Mouse (Mus musculus) intestine, embryonic 16.5 days (tissue): ENCODE data around the gene Rhov. TPM values are rescaled to one million over a fixed set of nuclear protein-coding genes. Genes with fewer than 3 reads are reported as not detected.

Experiments
- ATAC-seq: fragments of 200-750 bp; cut with Nextera tagmentation; 2 replicates; pipeline ENCODE4 v1.8.0; 2017; ENCODE audit warnings: moderate TSS enrichment, moderate library complexity
- H3K27ac ChIP-seq: fragments of 300-500 bp; sonication (generic); 2 replicates; pipeline ENCODE4 v1.5.1; 2014; ENCODE audit warnings: mild to moderate bottlenecking, low read length
- H3K27me3 ChIP-seq: fragments of 300-500 bp; sonication (generic); replicated peaks from 2 replicates; pipeline ENCODE4 v1.6.1; 2014; ENCODE audit warnings: low read length, control low read depth, mixed read lengths; ENCODE audit not compliant: control insufficient read depth, insufficient read depth
- H3K36me3 ChIP-seq: fragments of 300-500 bp; sonication (generic); 2 replicates; pipeline ENCODE4 v1.6.1; 2014; ENCODE audit warnings: low read length, control low read depth; ENCODE audit not compliant: control insufficient read depth, insufficient read depth
- H3K4me1 ChIP-seq: fragments of 300-500 bp; sonication (generic); 2 replicates; pipeline ENCODE4 v1.6.1; 2014; ENCODE audit warnings: low read length, control low read depth, mixed read lengths; ENCODE audit not compliant: control insufficient read depth, insufficient read depth
- H3K4me2 ChIP-seq: fragments of 300-500 bp; sonication (generic); 2 replicates; pipeline ENCODE4 v1.6.1; 2014; ENCODE audit warnings: low read depth, low read length, control low read depth
- H3K4me3 ChIP-seq: fragments of 300-500 bp; sonication (generic); 2 replicates; pipeline ENCODE4 v1.5.1; 2014; ENCODE audit warnings: mild to moderate bottlenecking, low read length
- H3K9ac ChIP-seq: fragments of 300-500 bp; sonication (generic); 2 replicates; pipeline ENCODE4 v1.6.1; 2014; ENCODE audit warnings: low read depth, low read length
- H3K9me3 ChIP-seq: fragments of 300-500 bp; sonication (generic); 2 replicates; pipeline ENCODE4 v1.6.1; 2016; ENCODE audit warnings: low read length, control low read depth; ENCODE audit not compliant: control insufficient read depth
- WGBS: fragments of 180-500 bp; shearing (Covaris S2); extraction: QIAGEN DNeasy Blood & Tissue Kit; methylation state at CpG from one replicate; pipeline ENCODE4 v1.1.7; 2014; 5-methylcytosine and 5-hydroxymethylcytosine counted together
- polyA plus RNA-seq: library from polyadenylated mRNA; unstranded; fragments of >200 nt; fragmentation: Nextera tagmentation; extraction: Ambion mirVana; gene quantifications from 2 replicates; pipeline ENCODE4 v1.2.1, GENCODE M21; 2015

The Rhov gene
- polyA plus RNA-seq, 1 experiment from 2014 or later: 4.1 TPM

DNA sequence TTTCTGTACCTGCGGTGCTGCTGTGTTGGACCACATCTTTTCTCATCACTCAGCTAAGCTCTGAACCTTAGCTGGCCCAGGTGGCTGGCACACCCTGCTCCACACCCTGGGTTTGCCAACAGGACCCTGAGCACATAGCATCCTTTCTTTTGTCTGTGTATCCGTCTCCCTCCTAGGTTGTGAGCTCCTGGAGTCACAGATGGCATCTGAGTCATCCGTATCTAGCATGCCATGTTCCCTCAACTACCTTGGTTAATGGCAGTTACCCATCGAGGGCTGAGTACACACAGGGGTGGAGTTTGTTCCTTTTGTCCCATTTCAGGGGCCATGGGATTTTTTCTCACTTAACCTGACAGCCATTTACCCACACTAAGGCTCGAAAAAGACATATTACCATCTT lies 20.7 kb downstream of the Rhov start:
- Histone ChIP-seq H3K9ac (peak overlapping the region; percentile 1; the same call in 1 of the 2 replicates), H3K27ac (peak overlapping the region; percentile 75; the same call in 1 of the 2 replicates), H3K9me3 (no peaks in the 10 kb centered on the region), H3K4me3 (no peak overlapping the region), H3K27me3 (peaks cover 3% of the 10 kb centered on the region), H3K4me1 (peaks cover 22% of the 10 kb centered on the region), H3K36me3 (no peaks in the 10 kb centered on the region), H3K4me2 (0 out of 2 replicates have a peak overlapping the region, but pooled peaks have one; percentile 35)
- ATAC-seq: peak; percentile 24
- 58% methylated on average over 5 of the region's 5 CpGs for WGBS

DNA sequence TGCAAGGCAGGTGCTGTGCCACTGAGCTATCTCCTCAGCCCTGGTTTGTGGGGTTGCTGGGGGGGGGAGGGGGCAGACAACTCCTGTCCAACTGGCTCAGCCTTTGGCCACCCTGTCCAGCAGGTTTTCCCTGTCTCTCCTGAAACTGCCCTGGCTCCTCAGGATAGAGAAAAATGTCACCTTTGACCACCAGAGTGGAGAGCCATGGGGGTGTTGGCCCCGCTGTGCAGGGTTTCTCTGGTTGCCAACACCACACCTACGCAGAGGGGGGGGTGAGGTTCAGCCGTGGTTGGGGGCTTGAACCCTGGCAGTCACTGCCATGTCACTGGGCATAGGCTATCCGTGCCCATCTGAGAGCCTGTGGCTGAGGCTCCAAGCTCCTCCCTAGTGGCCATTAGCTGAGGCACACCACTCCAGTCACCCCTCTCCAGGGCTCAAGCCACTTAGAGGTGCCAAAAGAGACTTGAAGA lies 21.4 kb downstream of the Rhov start:
- Histone ChIP-seq H3K4me3 (no peak overlapping the region), H3K4me2 (no peak overlapping the region), H3K27me3 (peaks cover 3% of the 10 kb centered on the region; the same call in 1 of the 2 replicates), H3K9ac (no peak overlapping the region), H3K4me1 (peaks cover 22% of the 10 kb centered on the region), H3K27ac (peak overlapping the region; percentile 75; the same call in 1 of the 2 replicates), H3K9me3 (no peaks in the 10 kb centered on the region), H3K36me3 (no peaks in the 10 kb centered on the region)
- 39% methylated on average over 4 of the region's 4 CpGs for WGBS
- peak; percentile 61 for ATAC-seq

DNA sequence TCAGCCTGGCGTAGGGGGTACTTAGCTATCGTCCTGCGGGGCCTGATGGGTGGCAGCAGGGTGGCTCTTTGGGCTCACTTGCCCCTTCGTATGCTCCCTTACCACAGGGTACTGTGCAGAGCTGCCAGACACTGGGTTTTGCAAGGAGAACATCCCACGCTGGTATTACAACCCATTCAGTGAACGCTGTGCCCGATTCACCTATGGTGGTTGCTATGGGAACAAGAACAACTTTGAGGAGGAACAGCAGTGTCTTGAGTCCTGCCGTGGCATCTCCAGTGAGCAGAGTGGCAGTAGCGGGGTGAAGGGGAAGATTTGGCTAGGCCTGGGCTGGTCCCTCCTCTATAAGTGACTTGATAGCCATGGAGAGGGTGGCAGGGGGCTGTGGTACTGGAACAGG lies 23.2 kb downstream of the Rhov start:
- H3K36me3 ChIP-seq: no peaks in the 10 kb centered on the region
- peaks cover 22% of the 10 kb centered on the region for H3K4me1 ChIP-seq
- H3K9ac ChIP-seq: no peak overlapping the region
- no peak overlapping the region for H3K4me2 ChIP-seq
- no peak overlapping the region for H3K27ac ChIP-seq
- no peaks in the 10 kb centered on the region for H3K27me3 ChIP-seq
- no peak overlapping the region for H3K4me3 ChIP-seq
- 84% methylated on average over 9 of the region's 9 CpGs for WGBS
- ATAC-seq: no peak
- no peaks in the 10 kb centered on the region for H3K9me3 ChIP-seq

DNA sequence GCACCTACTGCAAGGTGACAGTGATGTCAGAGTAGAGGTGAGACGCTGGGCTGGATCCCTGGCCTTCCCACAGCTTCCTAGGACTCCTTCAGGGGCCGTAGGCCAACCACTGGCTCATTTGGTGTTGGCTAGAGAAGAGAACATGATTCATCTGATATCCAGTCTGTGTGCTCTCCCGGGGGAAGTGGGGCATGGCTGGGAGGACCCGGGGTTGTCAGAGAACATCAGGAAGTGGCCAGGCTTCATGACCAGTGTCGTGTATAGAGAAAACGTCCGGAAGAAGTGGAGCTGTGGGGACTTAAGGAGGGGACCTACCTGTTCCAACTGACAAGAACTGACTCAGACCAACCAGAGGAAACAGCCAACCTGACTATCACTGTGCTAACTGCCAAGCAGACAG lies 25.8 kb downstream of the Rhov start:
- Histone ChIP-seq H3K4me2 (no peak overlapping the region), H3K9ac (no peak overlapping the region), H3K4me3 (no peak overlapping the region), H3K36me3 (no peaks in the 10 kb centered on the region), H3K27ac (no peak overlapping the region), H3K27me3 (no peaks in the 10 kb centered on the region), H3K9me3 (no peaks in the 10 kb centered on the region), H3K4me1 (peaks cover 22% of the 10 kb centered on the region)
- no peak for ATAC-seq
- 79% methylated on average over 7 of the region's 7 CpGs for WGBS

DNA sequence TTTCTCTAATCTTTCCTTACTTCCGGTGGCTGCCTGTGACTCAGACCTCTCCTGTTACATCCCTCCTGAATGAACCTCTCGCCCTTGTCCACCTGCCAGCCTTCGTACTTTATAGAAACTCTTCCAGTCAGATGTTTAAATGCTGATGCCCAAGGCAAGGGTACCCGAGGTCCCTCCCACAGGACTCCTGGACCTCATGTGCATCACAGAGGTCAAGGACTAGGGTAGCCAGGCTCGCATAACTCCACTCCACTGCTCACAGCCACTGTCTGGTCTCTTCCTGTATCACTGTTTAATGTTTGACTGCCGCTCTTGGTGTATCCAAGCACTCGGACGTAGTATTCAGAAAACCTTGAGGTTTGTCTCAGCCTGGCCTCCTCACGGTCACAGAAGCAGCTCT lies 28.5 kb downstream of the Rhov start:
- ATAC-seq: no peak
- Histone ChIP-seq H3K4me3 (no peak overlapping the region), H3K27me3 (peaks cover 13% of the 10 kb centered on the region), H3K4me2 (0 out of 2 replicates have a peak overlapping the region, but pooled peaks have one; percentile 1), H3K4me1 (peaks cover 7% of the 10 kb centered on the region; the same call in 1 of the 2 replicates), H3K27ac (peak overlapping the region; percentile 38), H3K36me3 (no peaks in the 10 kb centered on the region), H3K9me3 (no peaks in the 10 kb centered on the region), H3K9ac (no peak overlapping the region)
- 50% methylated on average over 9 of the region's 9 CpGs for WGBS

DNA sequence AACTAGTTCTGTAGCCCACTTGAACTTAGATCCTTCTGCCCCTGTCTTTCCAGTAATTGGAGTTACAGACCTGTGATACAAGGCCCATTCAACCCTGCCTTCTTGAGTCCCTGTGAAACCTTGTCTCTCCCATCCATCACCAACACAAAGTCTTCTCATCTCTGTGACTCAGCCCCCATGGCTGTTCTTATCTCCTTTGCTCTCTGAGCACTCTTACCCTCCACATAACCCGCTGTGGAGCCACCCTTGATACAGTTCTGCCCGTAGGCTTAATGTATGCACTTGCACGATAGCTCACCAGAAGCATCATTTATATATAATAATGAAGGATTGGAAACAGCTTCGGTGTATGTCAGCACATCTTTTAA lies 30.3 kb downstream of the Rhov start:
- 73% methylated on average over 4 of the region's 4 CpGs for whole genome bisulfite sequencing
- peaks cover 30% of the 10 kb centered on the region for H3K27me3 ChIP-seq
- H3K4me2 ChIP-seq: peak overlapping the region; percentile 66
- no peaks in the 10 kb centered on the region for H3K36me3 ChIP-seq
- no peak overlapping the region for H3K9ac ChIP-seq
- no peak for ATAC-seq
- peak overlapping the region; percentile 63 for H3K4me3 ChIP-seq
- H3K27ac ChIP-seq: peak overlapping the region; percentile 38; the same call in 1 of the 2 replicates
- H3K9me3 ChIP-seq: no peaks in the 10 kb centered on the region
- peaks cover 9% of the 10 kb centered on the region; the same call in 1 of the 2 replicates for H3K4me1 ChIP-seq

DNA sequence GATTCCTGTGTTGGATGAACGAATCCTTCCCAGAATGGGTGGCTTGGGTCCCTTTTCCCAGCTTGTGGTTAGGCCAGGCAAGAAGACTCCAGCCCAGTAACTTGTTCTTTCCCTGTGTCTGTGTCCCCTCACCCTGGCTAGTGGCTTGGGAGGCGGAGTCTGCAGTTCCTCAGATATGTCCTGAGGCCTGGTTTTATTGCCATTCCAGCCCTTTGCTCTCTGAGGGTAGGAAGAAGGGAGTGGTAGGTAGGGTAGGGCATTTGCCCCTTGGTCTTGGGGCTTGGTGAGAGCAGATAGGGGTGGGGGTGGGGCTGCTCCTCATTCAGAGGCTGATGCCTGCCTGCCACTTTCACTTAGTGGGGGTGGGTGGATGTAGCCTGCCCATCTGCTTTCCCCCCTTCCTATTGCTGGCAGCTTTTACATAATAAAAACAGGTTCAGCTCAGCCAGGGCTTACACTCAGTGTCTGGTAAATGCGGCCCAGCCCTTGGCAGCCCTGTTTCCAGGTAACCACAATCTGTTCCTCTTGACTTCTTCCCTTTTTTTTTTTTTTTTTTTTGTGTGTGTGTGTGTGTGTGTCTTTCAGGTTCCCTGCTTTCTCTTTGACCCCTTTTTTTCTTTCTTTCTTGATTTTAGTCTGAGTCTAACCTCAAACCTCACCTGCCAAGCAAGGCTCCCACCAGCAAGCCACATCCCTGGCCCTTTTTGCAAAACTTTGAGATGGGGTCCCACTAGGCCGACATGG lies 30.8 kb downstream of the Rhov start:
- peaks cover 9% of the 10 kb centered on the region; the same call in 1 of the 2 replicates for H3K4me1 ChIP-seq
- H3K36me3 ChIP-seq: no peaks in the 10 kb centered on the region
- WGBS: 54% methylated on average over 4 of the region's 4 CpGs
- H3K9ac ChIP-seq: peak overlapping the region; percentile 83
- H3K9me3 ChIP-seq: no peaks in the 10 kb centered on the region
- peak overlapping the region; percentile 94 for H3K27ac ChIP-seq
- H3K4me2 ChIP-seq: peak overlapping the region; percentile 66
- H3K27me3 ChIP-seq: peaks cover 32% of the 10 kb centered on the region
- peak; percentile 84 for ATAC-seq
- peak overlapping the region; percentile 63 for H3K4me3 ChIP-seq

DNA sequence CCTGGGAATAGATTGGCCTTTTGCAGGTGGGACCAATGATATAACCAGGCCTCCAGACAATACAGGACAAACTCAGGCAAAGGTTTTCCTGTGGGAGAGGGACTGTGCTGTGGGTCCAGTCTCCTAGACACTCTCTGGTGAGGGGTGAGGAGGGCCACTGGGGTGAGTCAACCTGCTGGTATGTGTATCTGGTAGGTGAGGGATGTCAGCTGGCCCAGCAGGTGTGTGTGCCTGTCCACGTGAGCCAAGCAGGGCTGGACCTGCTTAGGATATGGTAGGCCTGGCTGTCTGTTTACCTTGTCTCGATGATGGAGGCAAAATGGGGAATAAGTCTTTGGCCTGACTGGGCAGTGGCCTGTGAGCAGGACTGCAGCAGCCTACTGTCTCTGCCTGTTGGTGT lies 32.4 kb downstream of the Rhov start:
- no peaks in the 10 kb centered on the region for H3K9me3 ChIP-seq
- ATAC-seq: peak; percentile 41
- no peaks in the 10 kb centered on the region for H3K36me3 ChIP-seq
- peak overlapping the region; percentile 63 for H3K4me3 ChIP-seq
- peaks cover 9% of the 10 kb centered on the region; the same call in 1 of the 2 replicates for H3K4me1 ChIP-seq
- H3K27ac ChIP-seq: peak overlapping the region; percentile 94
- H3K27me3 ChIP-seq: peaks cover 32% of the 10 kb centered on the region
- WGBS: 46% methylated on average over 2 of the region's 2 CpGs
- H3K9ac ChIP-seq: peak overlapping the region; percentile 83
- H3K4me2 ChIP-seq: peak overlapping the region; percentile 66

DNA sequence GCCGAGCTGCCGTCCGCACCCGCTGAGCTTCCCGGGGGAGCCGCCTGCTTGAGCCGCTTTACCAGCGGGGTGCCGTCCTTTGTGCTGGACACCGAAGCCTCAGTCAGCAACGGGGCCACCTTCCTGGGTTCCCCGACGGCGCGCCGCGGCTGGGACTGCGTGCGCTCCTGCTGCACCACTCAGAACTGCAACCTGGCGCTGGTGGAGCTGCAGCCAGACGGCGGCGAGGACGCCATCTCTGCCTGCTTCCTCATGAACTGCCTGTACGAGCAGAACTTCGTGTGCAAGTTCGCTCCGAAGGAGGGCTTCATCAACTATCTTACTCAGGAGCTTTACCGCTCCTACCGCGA lies 33.2 kb downstream of the Rhov start:
- Histone ChIP-seq H3K27me3 (peaks cover 32% of the 10 kb centered on the region), H3K4me2 (peak overlapping the region; percentile 66), H3K9me3 (no peaks in the 10 kb centered on the region), H3K36me3 (no peaks in the 10 kb centered on the region), H3K27ac (peak overlapping the region; percentile 94), H3K4me3 (peak overlapping the region; percentile 63), H3K4me1 (peaks cover 9% of the 10 kb centered on the region; the same call in 1 of the 2 replicates), H3K9ac (peak overlapping the region; percentile 83)
- WGBS: under 1% methylated on average over 31 of the region's 31 CpGs
- 0 out of 2 replicates have a peak, but pooled peaks have one; percentile 1 for ATAC-seq
